Mouse (Mus musculus): Measurements from ENCODE around the gene Gprc5c. TPM values are rescaled to one million over a fixed set of nuclear protein-coding genes. Genes with fewer than 3 reads are reported as not detected.

Gprc5c gene
- polyA plus RNA-seq, 1 experiment = 48.8 TPM

- no peak for TF ChIP-seq CTCF (IDR thresholded peaks at IDR 0.05; ENCODE audit: low read depth, low read length)
- TF ChIP-seq POLR2A (IDR thresholded peaks at IDR 0.05; ENCODE audit: insufficient read depth, low read length) = no peak
- TF ChIP-seq EP300 (IDR thresholded peaks at IDR 0.05; ENCODE audit: insufficient read depth, low read depth, low read length) = no peak
- peaks cover 7% of the 10 kb centered on the region for H3K4me1 ChIP-seq (ENCODE audit: control insufficient read depth, insufficient read depth, low read length)
- no peaks in the 10 kb centered on the region; the same call in 1 of the 2 replicates for H3K9me3 ChIP-seq (replicated peaks; ENCODE audit: control insufficient read depth, insufficient read depth, low read length, poor library complexity, severe bottlenecking)
- H3K9ac ChIP-seq (ENCODE audit: low read depth, poor library complexity, severe bottlenecking) = no peak overlapping the region
- no peak overlapping the region for H3K4me3 ChIP-seq (ENCODE audit: low read depth, low read length)
- no peak overlapping the region for H3K27ac ChIP-seq (ENCODE audit: insufficient read depth, low read length)
- no peaks in the 10 kb centered on the region for H3K27me3 ChIP-seq (ENCODE audit: control insufficient read depth, insufficient read depth, low read length, poor library complexity, severe bottlenecking)
- H3K36me3 ChIP-seq (ENCODE audit: control insufficient read depth, insufficient read depth, low read length, poor library complexity, severe bottlenecking) = no peaks in the 10 kb centered on the region
Measured at GRCm38 (mm10) chr11:114818185-114818584, 32.8 kb upstream of the Gprc5c start.

GRCm38 (mm10) chr11:114819110-114819509 is 31.8 kb upstream of the Gprc5c start:
- Histone ChIP-seq H3K36me3 (ENCODE audit: control insufficient read depth, insufficient read depth, low read length, poor library complexity, severe bottlenecking) (no peaks in the 10 kb centered on the region), H3K9me3 (replicated peaks; ENCODE audit: control insufficient read depth, insufficient read depth, low read length, poor library complexity, severe bottlenecking) (no peaks in the 10 kb centered on the region; the same call in 1 of the 2 replicates), H3K9ac (ENCODE audit: low read depth, poor library complexity, severe bottlenecking) (no peak overlapping the region), H3K27me3 (ENCODE audit: control insufficient read depth, insufficient read depth, low read length, poor library complexity, severe bottlenecking) (no peaks in the 10 kb centered on the region), H3K27ac (ENCODE audit: insufficient read depth, low read length) (peak overlapping the region; percentile 5), H3K4me1 (ENCODE audit: control insufficient read depth, insufficient read depth, low read length) (peaks cover 12% of the 10 kb centered on the region), H3K4me3 (ENCODE audit: low read depth, low read length) (no peak overlapping the region)
- TF ChIP-seq POLR2A (IDR thresholded peaks at IDR 0.05; ENCODE audit: insufficient read depth, low read length) (no peak), CTCF (IDR thresholded peaks at IDR 0.05; ENCODE audit: low read depth, low read length) (no peak), EP300 (IDR thresholded peaks at IDR 0.05; ENCODE audit: insufficient read depth, low read depth, low read length) (peak; percentile 57; the same call in 1 of the 2 replicates)

- H3K9ac ChIP-seq (ENCODE audit: low read depth, poor library complexity, severe bottlenecking) = no peak overlapping the region
- no peak overlapping the region for H3K4me3 ChIP-seq (ENCODE audit: low read depth, low read length)
- TF ChIP-seq EP300 (IDR thresholded peaks at IDR 0.05; ENCODE audit: insufficient read depth, low read depth, low read length) (peak; percentile 85), POLR2A (IDR thresholded peaks at IDR 0.05; ENCODE audit: insufficient read depth, low read length) (no peak), CTCF (IDR thresholded peaks at IDR 0.05; ENCODE audit: low read depth, low read length) (no peak)
- H3K9me3 ChIP-seq (replicated peaks; ENCODE audit: control insufficient read depth, insufficient read depth, low read length, poor library complexity, severe bottlenecking) = no peaks in the 10 kb centered on the region; the same call in 1 of the 2 replicates
- no peaks in the 10 kb centered on the region for H3K27me3 ChIP-seq (ENCODE audit: control insufficient read depth, insufficient read depth, low read length, poor library complexity, severe bottlenecking)
- no peaks in the 10 kb centered on the region for H3K36me3 ChIP-seq (ENCODE audit: control insufficient read depth, insufficient read depth, low read length, poor library complexity, severe bottlenecking)
- peak overlapping the region; percentile 5; the same call in 1 of the 2 replicates for H3K27ac ChIP-seq (ENCODE audit: insufficient read depth, low read length)
- H3K4me1 ChIP-seq (ENCODE audit: control insufficient read depth, insufficient read depth, low read length) = peaks cover 11% of the 10 kb centered on the region
Measured at GRCm38 (mm10) chr11:114820444-114820843, 30.5 kb upstream of the Gprc5c start.

GRCm38 (mm10) chr11:114821325-114821724 is 29.6 kb upstream of the Gprc5c start:
- no peak overlapping the region for H3K27ac ChIP-seq (ENCODE audit: insufficient read depth, low read length)
- no peak for TF ChIP-seq CTCF (IDR thresholded peaks at IDR 0.05; ENCODE audit: low read depth, low read length)
- no peak for TF ChIP-seq EP300 (IDR thresholded peaks at IDR 0.05; ENCODE audit: insufficient read depth, low read depth, low read length)
- no peak for TF ChIP-seq POLR2A (IDR thresholded peaks at IDR 0.05; ENCODE audit: insufficient read depth, low read length)
- peaks cover 11% of the 10 kb centered on the region for H3K4me1 ChIP-seq (ENCODE audit: control insufficient read depth, insufficient read depth, low read length)
- no peaks in the 10 kb centered on the region for H3K27me3 ChIP-seq (ENCODE audit: control insufficient read depth, insufficient read depth, low read length, poor library complexity, severe bottlenecking)
- no peak overlapping the region for H3K9ac ChIP-seq (ENCODE audit: low read depth, poor library complexity, severe bottlenecking)
- no peak overlapping the region for H3K4me3 ChIP-seq (ENCODE audit: low read depth, low read length)
- H3K36me3 ChIP-seq (ENCODE audit: control insufficient read depth, insufficient read depth, low read length, poor library complexity, severe bottlenecking) = no peaks in the 10 kb centered on the region
- H3K9me3 ChIP-seq (replicated peaks; ENCODE audit: control insufficient read depth, insufficient read depth, low read length, poor library complexity, severe bottlenecking) = no peaks in the 10 kb centered on the region; the same call in 1 of the 2 replicates

- TF ChIP-seq EP300 (IDR thresholded peaks at IDR 0.05; ENCODE audit: insufficient read depth, low read depth, low read length) (peak; percentile 67; the same call in 1 of the 2 replicates), CTCF (IDR thresholded peaks at IDR 0.05; ENCODE audit: low read depth, low read length) (no peak)
- H3K36me3 ChIP-seq (ENCODE audit: control insufficient read depth, insufficient read depth, low read length, poor library complexity, severe bottlenecking) = no peaks in the 10 kb centered on the region
- H3K4me1 ChIP-seq (ENCODE audit: control insufficient read depth, insufficient read depth, low read length) = peaks cover 11% of the 10 kb centered on the region
- H3K9me3 ChIP-seq (replicated peaks; ENCODE audit: control insufficient read depth, insufficient read depth, low read length, poor library complexity, severe bottlenecking) = no peaks in the 10 kb centered on the region; the same call in 1 of the 2 replicates
- H3K9ac ChIP-seq (ENCODE audit: low read depth, poor library complexity, severe bottlenecking) = 0 out of 2 replicates have a peak overlapping the region, but pooled peaks have one; percentile 4
- H3K4me3 ChIP-seq (ENCODE audit: low read depth, low read length) = 0 out of 2 replicates have a peak overlapping the region, but pooled peaks have one; percentile 18
- H3K27me3 ChIP-seq (ENCODE audit: control insufficient read depth, insufficient read depth, low read length, poor library complexity, severe bottlenecking) = no peaks in the 10 kb centered on the region
- peak overlapping the region; percentile 78 for H3K27ac ChIP-seq (ENCODE audit: insufficient read depth, low read length)
Measured at GRCm38 (mm10) chr11:114822727-114823126, 28.2 kb upstream of the Gprc5c start.

GRCm38 (mm10) chr11:114823199-114823725 is 27.7 kb upstream of the Gprc5c start:
- H3K27me3 ChIP-seq (ENCODE audit: control insufficient read depth, insufficient read depth, low read length, poor library complexity, severe bottlenecking) = no peaks in the 10 kb centered on the region
- H3K9ac ChIP-seq (ENCODE audit: low read depth, poor library complexity, severe bottlenecking) = peak overlapping the region; percentile 4; the same call in 1 of the 2 replicates
- no peaks in the 10 kb centered on the region for H3K36me3 ChIP-seq (ENCODE audit: control insufficient read depth, insufficient read depth, low read length, poor library complexity, severe bottlenecking)
- TF ChIP-seq EP300 (IDR thresholded peaks at IDR 0.05; ENCODE audit: insufficient read depth, low read depth, low read length) = peak; percentile 49; the same call in 1 of the 2 replicates
- TF ChIP-seq POLR2A (IDR thresholded peaks at IDR 0.05; ENCODE audit: insufficient read depth, low read length) = no peak
- no peak for TF ChIP-seq CTCF (IDR thresholded peaks at IDR 0.05; ENCODE audit: low read depth, low read length)
- H3K4me1 ChIP-seq (ENCODE audit: control insufficient read depth, insufficient read depth, low read length) = peaks cover 11% of the 10 kb centered on the region
- H3K27ac ChIP-seq (ENCODE audit: insufficient read depth, low read length) = peak overlapping the region; percentile 78
- H3K4me3 ChIP-seq (ENCODE audit: low read depth, low read length) = 0 out of 2 replicates have a peak overlapping the region, but pooled peaks have one; percentile 4
- H3K9me3 ChIP-seq (replicated peaks; ENCODE audit: control insufficient read depth, insufficient read depth, low read length, poor library complexity, severe bottlenecking) = no peaks in the 10 kb centered on the region; the same call in 1 of the 2 replicates
